Mouse (Mus musculus) CD4-positive, CD25-positive, alpha-beta regulatory T cell, adult 2 months (primary cell): Measurements from ENCODE around the gene Acpp.

Experiments used
- DNase-seq: peaks from one replicate; pipeline ENCODE4 v3.0.0-alpha.2; 2012; ENCODE audit warnings: low read depth, low spot score

Gene Acpp

DNA sequence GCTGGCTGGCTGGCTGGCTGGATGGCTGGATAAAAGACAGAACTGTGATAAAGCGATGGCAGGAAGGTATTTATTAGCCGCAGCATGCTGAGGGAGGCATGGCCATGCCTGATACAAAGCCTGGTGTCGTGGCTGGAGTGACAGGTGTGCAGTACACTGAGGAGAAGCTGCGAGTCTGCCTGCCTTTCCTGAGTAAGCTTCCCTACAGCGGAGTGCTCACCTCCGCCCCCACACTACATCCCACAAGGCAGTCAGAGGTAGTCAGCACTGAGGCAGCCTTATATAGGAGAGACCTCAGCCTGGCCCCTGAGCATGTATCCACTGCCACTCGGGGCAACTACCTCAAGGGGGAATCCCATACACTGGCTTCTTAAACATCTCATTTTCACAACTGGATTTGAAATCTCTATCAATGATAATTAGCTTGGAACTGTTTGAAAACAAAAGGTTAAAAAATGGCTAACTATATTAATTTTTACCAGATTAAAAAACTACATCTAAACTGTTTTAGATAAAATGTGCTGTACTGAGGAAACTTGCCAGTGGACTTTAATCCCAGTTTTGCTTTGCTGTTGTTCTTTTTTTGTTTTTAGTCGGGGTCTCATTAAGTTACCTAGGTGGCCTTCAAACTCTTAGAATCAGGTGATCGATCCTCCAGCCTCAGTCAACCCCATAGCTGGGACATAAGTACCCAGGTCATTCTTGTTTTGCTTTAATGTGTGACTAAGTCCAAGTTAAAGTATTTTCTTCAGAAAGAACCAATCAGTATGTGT is 83.0 kb downstream of the Acpp start:
- DNase-seq: no peak

GRCm38 (mm10) chr9:104252637-104253036 is 84.9 kb downstream of the Acpp start:
- no peak for DNase-seq

GRCm38 (mm10) chr9:104251687-104252086 is 85.9 kb downstream of the Acpp start:
- no peak for DNase-seq

GRCm38 (mm10) chr9:104251111-104251510 is 86.4 kb downstream of the Acpp start:
- no peak for DNase-seq

DNA sequence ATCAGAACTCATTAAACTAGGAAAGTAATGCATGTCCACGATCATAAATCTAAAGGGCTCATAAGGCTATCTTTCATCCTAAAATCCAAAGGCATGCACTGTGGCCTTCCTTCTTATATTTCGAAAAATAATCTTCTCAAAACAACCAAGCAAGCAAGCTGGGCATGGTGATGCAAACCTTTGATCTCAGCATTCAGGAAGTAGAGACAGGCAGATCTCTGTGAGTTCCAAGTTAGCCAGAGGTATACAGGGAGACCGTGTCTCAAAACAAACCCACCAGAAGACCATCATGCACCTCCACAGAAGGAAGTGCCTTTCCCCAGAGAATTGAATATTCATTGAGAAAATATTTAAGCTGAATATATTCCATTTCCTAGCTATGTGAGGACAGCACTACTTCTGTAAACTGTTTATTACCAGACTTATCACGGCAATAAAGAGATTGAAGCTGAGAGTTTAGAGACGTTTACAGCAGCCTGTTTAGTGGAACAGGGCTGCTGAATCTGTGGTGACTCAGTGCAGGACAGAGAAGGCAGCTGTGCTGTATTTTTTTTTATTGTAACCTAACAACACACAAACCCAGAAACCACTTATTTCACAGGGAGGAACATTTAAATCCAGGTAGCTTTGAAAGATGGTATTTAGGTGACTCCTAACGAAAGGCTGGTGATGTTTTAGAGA is 90.1 kb downstream of the Acpp start:
- no peak for DNase-seq

- peak; percentile 50 for DNase-seq
These were observed 93.6 kb downstream of the Acpp start for GRCm38 (mm10) chr9:104243799-104244466.

DNA sequence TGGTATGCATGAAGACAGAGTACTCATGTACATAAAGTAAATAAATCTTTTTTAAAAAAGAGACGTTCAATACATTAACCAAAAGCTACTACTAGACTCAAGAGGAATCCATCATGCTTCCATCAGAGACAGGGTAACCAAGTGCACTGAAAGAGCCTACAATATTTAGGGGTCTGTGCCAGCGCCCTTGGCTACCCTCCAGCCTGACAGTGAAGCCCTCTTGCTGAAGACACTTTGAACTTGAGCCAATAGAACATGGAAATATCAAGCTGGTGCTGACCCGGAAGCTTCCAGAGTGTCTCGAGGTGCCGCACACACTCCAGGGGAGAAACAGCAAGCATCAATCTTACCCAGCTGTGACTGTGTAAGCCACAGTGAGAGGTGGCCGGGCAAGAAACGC is 97.4 kb downstream of the Acpp start:
- DNase-seq: no peak

DNA sequence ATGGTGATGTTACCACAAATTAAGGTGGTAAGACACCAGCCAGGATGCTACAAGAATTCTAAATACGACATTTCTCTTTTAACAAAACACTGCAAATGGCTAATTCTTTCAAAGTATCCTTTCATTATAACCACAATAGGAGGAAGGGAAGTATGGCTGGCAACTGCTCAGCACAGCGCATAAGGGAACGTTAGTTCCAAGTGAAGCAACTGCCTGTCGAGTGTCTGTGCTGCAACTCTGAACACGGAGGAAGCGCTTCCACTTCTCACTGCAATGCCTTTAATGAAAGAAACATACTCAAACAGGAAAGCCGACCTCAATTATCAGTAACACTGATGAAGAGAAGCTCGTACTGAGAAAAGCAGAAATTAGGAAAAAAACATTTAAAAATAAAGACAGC is 98.5 kb downstream of the Acpp start:
- no peak for DNase-seq
